Mouse (Mus musculus): ENCODE results near the gene Gdpd1. TPM values are rescaled to one million over a fixed set of nuclear protein-coding genes. Genes with fewer than 3 reads are reported as not detected.

Gdpd1 gene
- polyA plus RNA-seq, 1 experiment from 2014 or later: 94.8 TPM

GRCm38 (mm10) chr11:86995625-86996221 lies 78.1 kb downstream of the Gdpd1 start:
- ATAC-seq (ENCODE audit: low FRiP score): no peak
- Histone ChIP-seq H3K9me3 (ENCODE audit: control insufficient read depth, low read length) (no peaks in the 10 kb centered on the region), H3K27me3 (ENCODE audit: control insufficient read depth, insufficient read depth, low read length) (peaks cover 2% of the 10 kb centered on the region; the same call in 1 of the 2 replicates), H3K4me3 (ENCODE audit: low read depth, low read length) (no peak overlapping the region), H3K4me2 (no peak overlapping the region), H3K27ac (ENCODE audit: low read depth, low read length) (no peak overlapping the region; the same call in 1 of the 2 replicates), H3K9ac (ENCODE audit: low read length) (no peak overlapping the region), H3K4me1 (ENCODE audit: control insufficient read depth, insufficient read depth, low read length) (peaks cover 24% of the 10 kb centered on the region), H3K36me3 (ENCODE audit: control insufficient read depth, insufficient read depth, low read length) (no peaks in the 10 kb centered on the region)
- DNase-seq (ENCODE audit: low spot score, missing footprints): peak; percentile 91
- WGBS: 32% methylated on average over 6 of the region's 6 CpGs

- Histone ChIP-seq H3K4me2 (no peak overlapping the region), H3K9ac (ENCODE audit: low read length) (no peak overlapping the region), H3K36me3 (ENCODE audit: control insufficient read depth, insufficient read depth, low read length) (no peaks in the 10 kb centered on the region), H3K27ac (ENCODE audit: low read depth, low read length) (no peak overlapping the region), H3K4me3 (ENCODE audit: low read depth, low read length) (no peak overlapping the region), H3K4me1 (ENCODE audit: control insufficient read depth, insufficient read depth, low read length) (peaks cover 32% of the 10 kb centered on the region), H3K27me3 (ENCODE audit: control insufficient read depth, insufficient read depth, low read length) (peaks cover 2% of the 10 kb centered on the region; the same call in 1 of the 2 replicates), H3K9me3 (ENCODE audit: control insufficient read depth, low read length) (no peaks in the 10 kb centered on the region)
- 54% methylated on average over 10 of the region's 10 CpGs for WGBS
- ATAC-seq (ENCODE audit: low FRiP score): no peak
- DNase-seq (ENCODE audit: low spot score, missing footprints): peak; percentile 68
Measured at GRCm38 (mm10) chr11:86994791-86995624, 78.9 kb downstream of the Gdpd1 start.

GRCm38 (mm10) chr11:86994330-86994729 lies 79.5 kb downstream of the Gdpd1 start:
- 12% methylated on average over 6 of the region's 6 CpGs for WGBS
- Histone ChIP-seq H3K27me3 (ENCODE audit: control insufficient read depth, insufficient read depth, low read length) (peaks cover 2% of the 10 kb centered on the region; the same call in 1 of the 2 replicates), H3K4me1 (ENCODE audit: control insufficient read depth, insufficient read depth, low read length) (peaks cover 37% of the 10 kb centered on the region), H3K9ac (ENCODE audit: low read length) (no peak overlapping the region), H3K4me2 (peak overlapping the region; percentile 55), H3K36me3 (ENCODE audit: control insufficient read depth, insufficient read depth, low read length) (no peaks in the 10 kb centered on the region), H3K9me3 (ENCODE audit: control insufficient read depth, low read length) (no peaks in the 10 kb centered on the region), H3K27ac (ENCODE audit: low read depth, low read length) (no peak overlapping the region), H3K4me3 (ENCODE audit: low read depth, low read length) (no peak overlapping the region)
- ATAC-seq (ENCODE audit: low FRiP score) (no peak), DNase-seq (ENCODE audit: low spot score, missing footprints) (no peak)

GRCm38 (mm10) chr11:86993041-86994037 lies 80.5 kb downstream of the Gdpd1 start, which contains the start of gene Ypel2:
TSS of gene Ypel2 (minus strand) at chr11:86993707.
- Histone ChIP-seq H3K4me3 (ENCODE audit: low read depth, low read length) (peak within 1 kb of the TSS; percentile 71), H3K4me1 (ENCODE audit: control insufficient read depth, insufficient read depth, low read length) (peaks cover 38% of the 10 kb centered on the region), H3K4me2 (peak within 1 kb of the TSS; percentile 90), H3K9me3 (ENCODE audit: control insufficient read depth, low read length) (no peaks in the 10 kb centered on the region), H3K9ac (ENCODE audit: low read length) (peak within 1 kb of the TSS; percentile 67), H3K27ac (ENCODE audit: low read depth, low read length) (peak within 1 kb of the TSS; percentile 76), H3K36me3 (ENCODE audit: control insufficient read depth, insufficient read depth, low read length) (no peaks in the 10 kb centered on the region), H3K27me3 (ENCODE audit: control insufficient read depth, insufficient read depth, low read length) (peaks cover 2% of the 10 kb centered on the region; the same call in 1 of the 2 replicates)
- peak; percentile 99 for ATAC-seq (ENCODE audit: low FRiP score)
- peak; percentile 98 for DNase-seq (ENCODE audit: low spot score, missing footprints)
- WGBS: under 1% methylated on average over 88 of the region's 96 CpGs

- Histone ChIP-seq H3K27ac (ENCODE audit: low read depth, low read length) (no peak overlapping the region), H3K27me3 (ENCODE audit: control insufficient read depth, insufficient read depth, low read length) (peaks cover 2% of the 10 kb centered on the region; the same call in 1 of the 2 replicates), H3K4me3 (ENCODE audit: low read depth, low read length) (peak overlapping the region; percentile 71), H3K36me3 (ENCODE audit: control insufficient read depth, insufficient read depth, low read length) (no peaks in the 10 kb centered on the region), H3K9ac (ENCODE audit: low read length) (peak overlapping the region; percentile 67), H3K4me1 (ENCODE audit: control insufficient read depth, insufficient read depth, low read length) (peaks cover 44% of the 10 kb centered on the region), H3K9me3 (ENCODE audit: control insufficient read depth, low read length) (no peaks in the 10 kb centered on the region), H3K4me2 (peak overlapping the region; percentile 90)
- no peak for ATAC-seq (ENCODE audit: low FRiP score)
- 3% methylated on average over 13 of the region's 13 CpGs for WGBS
- DNase-seq (ENCODE audit: low spot score, missing footprints): peak; percentile 90
Measured at GRCm38 (mm10) chr11:86992461-86992988, 81.3 kb downstream of the Gdpd1 start.

- 88% methylated on average over 4 of the region's 4 CpGs for WGBS
- DNase-seq (ENCODE audit: low spot score, missing footprints) (no peak), ATAC-seq (ENCODE audit: low FRiP score) (no peak)
- H3K36me3 ChIP-seq (ENCODE audit: control insufficient read depth, insufficient read depth, low read length): no peaks in the 10 kb centered on the region
- no peak overlapping the region for H3K4me2 ChIP-seq
- no peak overlapping the region for H3K4me3 ChIP-seq (ENCODE audit: low read depth, low read length)
- H3K4me1 ChIP-seq (ENCODE audit: control insufficient read depth, insufficient read depth, low read length): peaks cover 45% of the 10 kb centered on the region
- no peak overlapping the region for H3K9ac ChIP-seq (ENCODE audit: low read length)
- H3K27ac ChIP-seq (ENCODE audit: low read depth, low read length): no peak overlapping the region
- no peaks in the 10 kb centered on the region for H3K9me3 ChIP-seq (ENCODE audit: control insufficient read depth, low read length)
- peaks cover 2% of the 10 kb centered on the region; the same call in 1 of the 2 replicates for H3K27me3 ChIP-seq (ENCODE audit: control insufficient read depth, insufficient read depth, low read length)
Measured at GRCm38 (mm10) chr11:86991241-86991640, 82.6 kb downstream of the Gdpd1 start.

- Histone ChIP-seq H3K9ac (ENCODE audit: low read length) (no peak overlapping the region), H3K4me2 (peak overlapping the region; percentile 15; the same call in 1 of the 2 replicates), H3K27ac (ENCODE audit: low read depth, low read length) (no peak overlapping the region), H3K4me3 (ENCODE audit: low read depth, low read length) (no peak overlapping the region), H3K36me3 (ENCODE audit: control insufficient read depth, insufficient read depth, low read length) (no peaks in the 10 kb centered on the region), H3K27me3 (ENCODE audit: control insufficient read depth, insufficient read depth, low read length) (peaks cover 2% of the 10 kb centered on the region; the same call in 1 of the 2 replicates), H3K4me1 (ENCODE audit: control insufficient read depth, insufficient read depth, low read length) (peaks cover 37% of the 10 kb centered on the region), H3K9me3 (ENCODE audit: control insufficient read depth, low read length) (no peaks in the 10 kb centered on the region)
- WGBS: 30% methylated on average over 3 of the region's 3 CpGs
- DNase-seq (ENCODE audit: low spot score, missing footprints) (peak; percentile 86), ATAC-seq (ENCODE audit: low FRiP score) (no peak)
Measured at GRCm38 (mm10) chr11:86990309-86990708, 83.6 kb downstream of the Gdpd1 start.

- no peaks in the 10 kb centered on the region for H3K9me3 ChIP-seq (ENCODE audit: control insufficient read depth, low read length)
- no peaks in the 10 kb centered on the region for H3K36me3 ChIP-seq (ENCODE audit: control insufficient read depth, insufficient read depth, low read length)
- no peak overlapping the region for H3K4me2 ChIP-seq
- WGBS: 78% methylated on average over 3 of the region's 3 CpGs
- no peak overlapping the region for H3K27ac ChIP-seq (ENCODE audit: low read depth, low read length)
- no peak overlapping the region for H3K4me3 ChIP-seq (ENCODE audit: low read depth, low read length)
- peaks cover 19% of the 10 kb centered on the region for H3K4me1 ChIP-seq (ENCODE audit: control insufficient read depth, insufficient read depth, low read length)
- H3K9ac ChIP-seq (ENCODE audit: low read length): no peak overlapping the region
- ATAC-seq (ENCODE audit: low FRiP score) (no peak), DNase-seq (ENCODE audit: low spot score, missing footprints) (no peak)
- no peaks in the 10 kb centered on the region for H3K27me3 ChIP-seq (ENCODE audit: control insufficient read depth, insufficient read depth, low read length)
Measured at GRCm38 (mm10) chr11:86984990-86985389, 88.9 kb downstream of the Gdpd1 start.
